Mouse (Mus musculus) heart, adult 2 months (tissue): ENCODE results near the gene Maml3.

ENCODE experiments used
- CTCF ChIP-seq: fragments of 200-600 bp; IDR thresholded peaks from 2 replicates; pipeline ENCODE4 v1.8.1; 2022; ENCODE audit warnings: antibody characterized with exemption, mild to moderate bottlenecking, moderate library complexity
- POLR2A ChIP-seq: fragments of 200-500 bp; IDR thresholded peaks from 2 replicates; pipeline ENCODE4 v1.6.1; 2011; ENCODE audit warnings: mild to moderate bottlenecking, low read depth, low read length, control low read depth; ENCODE audit not compliant: insufficient read depth

DNA sequence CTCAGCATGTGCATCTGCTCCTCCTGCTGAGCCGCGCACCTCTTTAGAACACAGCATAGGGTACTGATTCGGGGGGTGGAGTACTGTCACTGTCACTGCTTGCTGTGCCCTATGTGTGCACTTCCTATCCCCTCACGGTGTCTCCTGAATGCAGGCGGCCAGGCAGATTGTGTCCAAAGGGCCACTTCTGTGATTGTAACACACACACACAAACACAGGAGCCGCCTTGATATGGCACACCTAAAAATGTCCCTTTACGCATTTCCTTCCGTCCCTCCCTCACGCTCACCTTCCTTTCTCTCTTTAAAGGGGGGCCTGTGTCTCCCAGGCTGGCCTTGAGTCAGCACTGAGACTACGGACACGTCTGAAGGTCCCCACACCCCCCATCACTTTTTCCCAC lies 107.3 kb downstream of the Maml3 start:
- TF ChIP-seq POLR2A (no peak), CTCF (no peak)
